Mouse (Mus musculus): ENCODE results near the gene Epha10. TPM values are rescaled to one million over a fixed set of nuclear protein-coding genes. Genes with fewer than 3 reads are reported as not detected.

The Epha10 gene
- polyA plus RNA-seq (2017; shearing (Covaris generic)), result not detected

GRCm38 (mm10) chr4:124880599-124880998 is at the start of gene Epha10:
Gene Epha10, plus strand, starts transcription at chr4:124880899.
- no peak for ATAC-seq

- ATAC-seq, result no peak
Measured at GRCm38 (mm10) chr4:124832796-124833195, 47.9 kb upstream of the Epha10 start.

GRCm38 (mm10) chr4:124838035-124838700 is 42.5 kb upstream of the Epha10 start:
- ATAC-seq, result no peak

- no peak for ATAC-seq
Measured at GRCm38 (mm10) chr4:124840998-124841397, 39.7 kb upstream of the Epha10 start.

GRCm38 (mm10) chr4:124843493-124843892 is 37.2 kb upstream of the Epha10 start:
- ATAC-seq, result peak; percentile 66

GRCm38 (mm10) chr4:124847573-124847972 is 33.1 kb upstream of the Epha10 start:
- ATAC-seq, result peak; percentile 41

GRCm38 (mm10) chr4:124849631-124850260 is 31.0 kb upstream of the Epha10 start:
- ATAC-seq, result no peak

- ATAC-seq, result peak; percentile 83
Measured at GRCm38 (mm10) chr4:124850261-124850913, 30.3 kb upstream of the Epha10 start, which contains the start of gene Yrdc. Gene Yrdc, plus strand, starts transcription at chr4:124850679.

- ATAC-seq, result peak; percentile 67
Measured at GRCm38 (mm10) chr4:124850933-124851658, 29.6 kb upstream of the Epha10 start, which contains the start of gene 1110065P20Rik. Gene 1110065P20Rik, minus strand, starts transcription at chr4:124851196.

- ATAC-seq, result no peak
Measured at GRCm38 (mm10) chr4:124856294-124856693, 24.4 kb upstream of the Epha10 start.

- no peak for ATAC-seq
Measured at GRCm38 (mm10) chr4:124858370-124858769, 22.3 kb upstream of the Epha10 start.

- ATAC-seq, result no peak
Measured at GRCm38 (mm10) chr4:124860446-124860845, 20.3 kb upstream of the Epha10 start.

- ATAC-seq, result peak; percentile 41
Measured at GRCm38 (mm10) chr4:124861283-124862188, 19.2 kb upstream of the Epha10 start, which contains the start of gene Maneal. Gene Maneal, minus strand, starts transcription at chr4:124862171.

GRCm38 (mm10) chr4:124872719-124873118 is 8.0 kb upstream of the Epha10 start:
- no peak for ATAC-seq

GRCm38 (mm10) chr4:124881341-124881908 is 726 bp downstream of the Epha10 start:
- no peak for ATAC-seq

GRCm38 (mm10) chr4:124882151-124882729 is 1.5 kb downstream of the Epha10 start:
- ATAC-seq, result no peak

GRCm38 (mm10) chr4:124888702-124889101 is 8.0 kb downstream of the Epha10 start:
- ATAC-seq, result no peak

- ATAC-seq, result no peak
Measured at GRCm38 (mm10) chr4:124889935-124890334, 9.2 kb downstream of the Epha10 start.

GRCm38 (mm10) chr4:124890831-124891230 is 10.1 kb downstream of the Epha10 start:
- no peak for ATAC-seq

- no peak for ATAC-seq
Measured at GRCm38 (mm10) chr4:124893769-124894168, 13.1 kb downstream of the Epha10 start.
